ENCODE assay signal across 17 mouse cellular contexts in genomic region chrX:167229819-167230218, GRCm38 (mm10). TPM values are rescaled to one million over a fixed set of nuclear protein-coding genes. Genes with fewer than 3 reads are reported as not detected.
A peak's percentile ranks its signal among the peaks of the same experiment; 100 is the strongest.
DNase-seq lines count a peak whose midpoint lies in the region; ATAC-seq and TF ChIP-seq lines count a peak whose summit lies in the region.
"Had no signal": no experiment of that assay in that cellular context is flagged by ENCODE, and none has a peak within 500 bp of the region (broad histone marks: within the 10 kb centered on the region; RNA-seq: fewer than 3 reads in every experiment).

No protein-coding gene starts in this region.

- no peak overlapping the region for H3K9ac ChIP-seq in liver, postnatal 0 days (replicated peaks)
- no peak overlapping the region for H3K9ac ChIP-seq in liver, embryonic 12.5 days
- no peak overlapping the region for H3K9ac ChIP-seq in hindbrain, embryonic 14.5 days
- H3K9ac ChIP-seq: forebrain, postnatal 0 days; liver, embryonic 14.5 days; lung, embryonic 15.5 days; midbrain, embryonic 12.5 days; neural tube, embryonic 13.5 days had no signal

- TF ChIP-seq EP300 in liver, postnatal 0 days (IDR thresholded peaks at IDR 0.05; ENCODE audit: low read depth), result no peak

- no peak for TF ChIP-seq POLR2A in bone marrow macrophage, adult 2 months (IDR thresholded peaks at IDR 0.05; ENCODE audit: borderline replicate concordance, low read depth, low read length)

- H3K36me3 ChIP-seq in liver, postnatal 0 days (replicated peaks; ENCODE audit: insufficient read depth, low read length), result no peaks in the 10 kb centered on the region
- H3K36me3 ChIP-seq in liver, embryonic 12.5 days, result no peaks in the 10 kb centered on the region
- H3K36me3 ChIP-seq in C2C12 (ENCODE audit: control insufficient read depth, insufficient read depth), result no peaks in the 10 kb centered on the region
- no peaks in the 10 kb centered on the region for H3K36me3 ChIP-seq in hindbrain, embryonic 14.5 days (replicated peaks; ENCODE audit: control insufficient read depth, insufficient read depth)
- H3K36me3 ChIP-seq: lung, embryonic 15.5 days; midbrain, embryonic 12.5 days; neural tube, embryonic 13.5 days had no signal

- no peak overlapping the region for H3ac ChIP-seq in C2C12 (ENCODE audit: control insufficient read depth, insufficient read length, low read depth)

- WGBS in liver, postnatal 0 days (ENCODE audit: insufficient replicate concordance), result 55% methylated on average over 1 of the region's 1 CpGs
- 35% methylated on average over 1 of the region's 1 CpGs for WGBS in liver, embryonic 12.5 days (ENCODE audit: insufficient replicate concordance)
- WGBS in hindbrain, embryonic 14.5 days, result 53% methylated on average over 1 of the region's 1 CpGs

- no peaks in the 10 kb centered on the region for H3K9me3 ChIP-seq in liver, postnatal 0 days (ENCODE audit: low read length)
- H3K9me3 ChIP-seq in liver, embryonic 12.5 days (replicated peaks), result no peaks in the 10 kb centered on the region
- no peaks in the 10 kb centered on the region for H3K9me3 ChIP-seq in hindbrain, embryonic 14.5 days (ENCODE audit: control insufficient read depth, low read length)
- H3K9me3 ChIP-seq: lung, embryonic 15.5 days; midbrain, embryonic 12.5 days; neural tube, embryonic 13.5 days had no signal

- H3K4me2 ChIP-seq in liver, postnatal 0 days (ENCODE audit: low read depth, low read length), result no peak overlapping the region
- H3K4me2 ChIP-seq in liver, embryonic 12.5 days, result no peak overlapping the region
- H3K4me2 ChIP-seq in hindbrain, embryonic 14.5 days (replicated peaks), result no peak overlapping the region
- H3K4me2 ChIP-seq: heart, embryonic 11.5 days; lung, embryonic 15.5 days; midbrain, embryonic 12.5 days; neural tube, embryonic 13.5 days had no signal

- H3K79me3 ChIP-seq in C2C12 (ENCODE audit: low read depth), result no peaks in the 10 kb centered on the region

- no peak for ATAC-seq in liver, postnatal 0 days
- no peak for ATAC-seq in liver, embryonic 12.5 days
- ATAC-seq in hindbrain, embryonic 14.5 days (ENCODE audit: low FRiP score), result no peak
- ATAC-seq: forebrain, postnatal 0 days had no signal

- no peaks in the 10 kb centered on the region for H3K27me3 ChIP-seq in liver, postnatal 0 days (ENCODE audit: insufficient read depth, low read length)
- no peaks in the 10 kb centered on the region; the same call in 1 of the 2 replicates for H3K27me3 ChIP-seq in liver, embryonic 12.5 days (replicated peaks)
- no peaks in the 10 kb centered on the region for H3K27me3 ChIP-seq in C2C12 (ENCODE audit: control insufficient read depth, insufficient read depth, insufficient read length)
- H3K27me3 ChIP-seq in hindbrain, embryonic 14.5 days (ENCODE audit: control insufficient read depth, insufficient read depth, low read length), result no peaks in the 10 kb centered on the region; the same call in 1 of the 2 replicates
- H3K27me3 ChIP-seq: lung, embryonic 15.5 days had no signal

- no peaks in the 10 kb centered on the region for H3K79me2 ChIP-seq in C2C12 (ENCODE audit: control insufficient read depth, insufficient read depth)

- DNase-seq in liver, postnatal 0 days, result no peak
- peak; percentile 9 for DNase-seq in naive thymus-derived CD4-positive, alpha-beta T cell, adult 2 months (ENCODE audit: low read depth)
- DNase-seq in cerebellum, postnatal 14 days, result no peak
- no peak for DNase-seq in hindbrain, embryonic 14.5 days (ENCODE audit: low spot score)
- no peak for DNase-seq in kidney, postnatal 25 days
- DNase-seq: forebrain, postnatal 0 days had no signal

- H3K27ac ChIP-seq in liver, postnatal 0 days (ENCODE audit: low read depth), result 0 out of 2 replicates have a peak overlapping the region, but pooled peaks have one; percentile 6
- H3K27ac ChIP-seq in liver, embryonic 12.5 days, result no peak overlapping the region
- H3K27ac ChIP-seq in bone marrow macrophage, adult 2 months (ENCODE audit: insufficient read depth, low read depth, low read length), result peak overlapping the region; percentile 87
- H3K27ac ChIP-seq in hindbrain, embryonic 14.5 days, result no peak overlapping the region
- H3K27ac ChIP-seq: kidney, postnatal 0 days; left cerebral cortex, adult 2 months; liver, embryonic 14.5 days; lung, embryonic 15.5 days; midbrain, embryonic 12.5 days; neural tube, embryonic 13.5 days had no signal

- no peak overlapping the region for H3K4me3 ChIP-seq in liver, postnatal 0 days (ENCODE audit: low read depth, low read length)
- H3K4me3 ChIP-seq in liver, embryonic 12.5 days, result no peak overlapping the region
- no peak overlapping the region for H3K4me3 ChIP-seq in C2C12 (ENCODE audit: insufficient read depth, poor library complexity, severe bottlenecking)
- no peak overlapping the region for H3K4me3 ChIP-seq in bone marrow macrophage, adult 2 months (ENCODE audit: insufficient read depth, low read length)
- H3K4me3 ChIP-seq in hindbrain, embryonic 14.5 days (replicated peaks; ENCODE audit: low read length), result no peak overlapping the region
- H3K4me3 ChIP-seq: left cerebral cortex, adult 2 months; lung, embryonic 15.5 days; midbrain, embryonic 12.5 days; neural tube, embryonic 13.5 days had no signal

- H3K4me1 ChIP-seq in liver, postnatal 0 days (ENCODE audit: insufficient read depth), result no peaks in the 10 kb centered on the region
- no peaks in the 10 kb centered on the region for H3K4me1 ChIP-seq in liver, embryonic 12.5 days
- H3K4me1 ChIP-seq in bone marrow macrophage, adult 2 months (ENCODE audit: control insufficient read depth, insufficient read depth, low read length), result peaks cover 47% of the 10 kb centered on the region
- no peaks in the 10 kb centered on the region for H3K4me1 ChIP-seq in hindbrain, embryonic 14.5 days (replicated peaks; ENCODE audit: control insufficient read depth, insufficient read depth, low read length)
- H3K4me1 ChIP-seq: lung, embryonic 15.5 days; midbrain, embryonic 12.5 days; neural tube, embryonic 13.5 days had no signal

- no peak for TF ChIP-seq CTCF in liver, postnatal 0 days (IDR thresholded peaks at IDR 0.05; ENCODE audit: low read depth)
- TF ChIP-seq CTCF in C2C12 (IDR thresholded peaks at IDR 0.05; ENCODE audit: control insufficient read depth, insufficient read depth, insufficient read length), result no peak
- no peak for TF ChIP-seq CTCF in bone marrow macrophage, adult 2 months (IDR thresholded peaks at IDR 0.05; ENCODE audit: low read depth, low read length)

TF ChIP-seq in C2C12, 6 proteins besides CTCF, POLR2A, EP300 and RAD21:
- TF ChIP-seq MYOG (IDR thresholded peaks at IDR 0.05; ENCODE audit: control insufficient read depth, extremely low read depth, insufficient read length) (no peak), USF1 (IDR thresholded peaks at IDR 0.05; ENCODE audit: low read depth) (no peak), MYOD1 (IDR thresholded peaks at IDR 0.05; ENCODE audit: control insufficient read depth, insufficient read length, low read depth) (peak; percentile 81)
TF ChIP-seq in C2C12: peak in this region for 1.

RNA-seq across cellular contexts. Expression of gene Tmsb4x, which starts 20.7 kb away (rescaled TPM):
- polyA plus RNA-seq in liver, postnatal 0 days (2015; fragmentation: Nextera tagmentation; extraction: Ambion mirVana), result 1,722 and 1,837 TPM in 2 replicates
- 1,414 and 1,473 TPM in 2 replicates for polyA plus RNA-seq in liver, embryonic 12.5 days (2016; fragmentation: Nextera tagmentation; extraction: Ambion mirVana)
- polyA plus RNA-seq in C2C12 (2012; fragmentation: generic; extraction: Trizol), result 1,421 TPM
- polyA plus RNA-seq in bone marrow macrophage, adult 2 months (2012; ENCODE audit: insufficient read depth, insufficient read length, missing spikeins), result 12,467 and 14,564 TPM in 2 replicates
- polyA plus RNA-seq in hindbrain, embryonic 14.5 days (2014; fragmentation: Nextera tagmentation; extraction: Ambion mirVana), result 4,629 and 5,303 TPM in 2 replicates

RNA-seq across cellular contexts. Expression of gene Tlr8, which starts 34.3 kb away (rescaled TPM):
- 0.96 and 1.2 TPM in 2 replicates for polyA plus RNA-seq in liver, postnatal 0 days (2015; fragmentation: Nextera tagmentation; extraction: Ambion mirVana)
- 0.13 and 0.52 TPM in 2 replicates for polyA plus RNA-seq in liver, embryonic 12.5 days (2016; fragmentation: Nextera tagmentation; extraction: Ambion mirVana)
- not detected for polyA plus RNA-seq in C2C12 (2012; fragmentation: generic; extraction: Trizol)
- 156 and 229 TPM in 2 replicates for polyA plus RNA-seq in bone marrow macrophage, adult 2 months (2012; ENCODE audit: insufficient read depth, insufficient read length, missing spikeins)
- 0.32 and 0.35 TPM in 2 replicates for polyA plus RNA-seq in hindbrain, embryonic 14.5 days (2014; fragmentation: Nextera tagmentation; extraction: Ambion mirVana)
- polyA plus RNA-seq: forebrain, postnatal 0 days; hindbrain, embryonic 11.5 days had no signal

Comparison
In these comparisons a context has a peak if more than half of its experiments do, and no peak if none do; other contexts are left out.
1. H3K27ac ChIP-seq: peak in liver, postnatal 0 days (single experiment) and bone marrow macrophage, adult 2 months (single experiment); none in liver, embryonic 12.5 days (single experiment) and hindbrain, embryonic 14.5 days (single experiment).
2. RNA of gene Tlr8, which starts 34.3 kb away (polyA plus RNA-seq): 156 to 229 TPM in bone marrow macrophage, adult 2 months; 0.96 to 1.2 TPM in liver, postnatal 0 days, 0.13 to 0.52 TPM in liver, embryonic 12.5 days, 0.32 to 0.35 TPM in hindbrain, embryonic 14.5 days and not detected in C2C12 (single experiment); every median in the first group is over 10 times any median in the second.